Mouse (Mus musculus) B cell, adult 62 days (primary cell): ENCODE measurements around the gene Reln. TPM values are rescaled to one million over a fixed set of nuclear protein-coding genes. Genes with fewer than 3 reads are reported as not detected.

Experiments used
- total RNA-seq: library from RNA; stranded (reverse); gene quantifications from 4 replicates; pipeline ENCODE4 v1.2.4, GENCODE M21; 2023

Reln gene
- 0.83 to 2.4 TPM (median 1.0 TPM) in 4 replicates for total RNA-seq

DNA sequence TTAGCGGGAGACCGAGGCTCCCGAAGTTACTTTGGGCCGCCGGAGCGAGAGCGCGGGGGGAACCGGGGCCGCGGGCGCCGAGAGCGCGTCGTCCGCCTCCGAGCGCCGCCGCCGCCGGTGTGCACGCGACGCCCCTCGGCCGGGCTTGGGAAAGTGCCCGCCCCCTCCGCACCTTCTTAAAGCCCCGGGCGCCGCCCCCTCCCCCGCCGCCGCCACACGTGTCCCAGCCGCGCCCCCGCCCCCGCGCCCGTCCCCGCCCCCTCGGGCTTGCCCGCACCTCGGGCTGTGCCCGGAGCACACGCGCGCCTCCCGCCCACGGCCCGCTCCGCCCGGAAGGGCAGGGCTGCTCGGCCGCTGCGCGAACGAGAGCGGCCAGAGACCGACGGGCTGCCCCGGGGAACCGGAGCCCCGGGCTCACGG, at the start of gene Reln:
Gene Reln, minus strand, starts transcription at position 147 of the 420 bp plus-strand sequence.

DNA sequence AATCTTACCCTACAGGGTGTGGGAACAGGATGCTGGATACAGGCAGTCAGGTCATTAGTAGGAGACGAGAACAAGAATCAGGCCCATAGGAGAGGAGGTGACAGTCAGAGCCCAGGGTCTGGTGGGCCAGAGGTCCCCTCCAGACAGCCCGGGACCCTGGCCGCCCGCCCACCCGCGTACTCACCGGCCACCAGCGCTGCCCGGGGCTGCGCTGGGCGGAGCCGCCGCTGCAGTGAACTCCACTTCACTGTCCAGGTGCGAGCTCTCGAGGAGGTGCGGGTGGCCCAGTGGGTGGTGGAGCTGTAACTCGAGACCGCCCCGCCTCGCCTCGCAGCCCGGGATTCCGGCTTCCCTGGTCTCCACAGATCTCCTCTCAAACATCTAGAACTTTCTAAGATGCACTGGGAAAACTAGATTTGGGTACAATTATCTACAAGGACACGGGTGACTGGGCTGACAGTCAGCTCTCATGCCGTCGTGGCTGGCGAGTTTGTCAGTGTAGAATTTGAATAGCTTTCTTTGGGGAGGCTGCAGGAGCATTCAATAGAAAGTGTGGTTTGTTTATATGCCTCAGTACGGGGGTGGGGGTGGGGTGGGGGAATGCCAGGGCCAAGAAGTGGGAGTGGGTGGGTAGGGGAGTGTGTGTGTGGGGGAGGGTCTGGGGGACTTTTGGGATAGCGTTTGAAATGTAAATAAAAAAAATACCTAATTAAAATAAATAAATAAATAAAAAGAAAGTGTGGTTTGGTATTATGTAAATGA, 479.0 kb downstream of the Reln start, which contains the start of gene Slc26a5:
Gene Slc26a5, minus strand, starts transcription at position 259 of the 762 bp plus-strand sequence.

Other genes with a start within 250 kb of the Reln start
- gene Orc5, start 205.7 kb upstream of the Reln start, total RNA-seq, result 17.7 to 20.9 TPM (median 19.4 TPM) in 4 replicates